ENCODE assay signal across 25 mouse cellular contexts in genomic region chr16:95240688-95241087, GRCm38 (mm10). TPM values are rescaled to one million over a fixed set of nuclear protein-coding genes. Genes with fewer than 3 reads are reported as not detected.
DNase-seq lines count a peak whose midpoint lies in the region; ATAC-seq lines count a peak whose summit lies in the region.
"Had no signal": no experiment of that assay in that cellular context is flagged by ENCODE, and none has a peak within 500 bp of the region (broad histone marks: within the 10 kb centered on the region; RNA-seq: fewer than 3 reads in every experiment).

No protein-coding gene starts in this region.

- intact Hi-C loops in heart, postnatal 10 days (cut with DNase I) = no loop called here

- no peaks in the 10 kb centered on the region for H3K27me3 ChIP-seq in lung, embryonic 15.5 days
- H3K27me3 ChIP-seq in kidney, embryonic 16.5 days (ENCODE audit: insufficient read depth, low read length) = no peaks in the 10 kb centered on the region; the same call in 1 of the 2 replicates
- H3K27me3 ChIP-seq: forebrain, embryonic 13.5 days; hindbrain, embryonic 12.5 days; limb, embryonic 15.5 days; liver, embryonic 15.5 days; midbrain, embryonic 13.5 days had no signal

- no peaks in the 10 kb centered on the region for H3K36me3 ChIP-seq in lung, embryonic 15.5 days
- no peaks in the 10 kb centered on the region for H3K36me3 ChIP-seq in kidney, embryonic 16.5 days (ENCODE audit: insufficient read depth, low read length)
- H3K36me3 ChIP-seq: hindbrain, embryonic 12.5 days; limb, embryonic 15.5 days; liver, embryonic 15.5 days; midbrain, embryonic 13.5 days had no signal

- WGBS in lung, embryonic 15.5 days = 38% methylated on average over 5 of the region's 5 CpGs
- 45% methylated on average over 5 of the region's 5 CpGs for WGBS in kidney, embryonic 16.5 days

- no peaks in the 10 kb centered on the region for H3K9me3 ChIP-seq in lung, embryonic 15.5 days
- no peaks in the 10 kb centered on the region for H3K9me3 ChIP-seq in kidney, embryonic 16.5 days (ENCODE audit: low read length)
- H3K9me3 ChIP-seq: forebrain, embryonic 13.5 days; hindbrain, embryonic 12.5 days; limb, embryonic 15.5 days; liver, embryonic 15.5 days; midbrain, embryonic 13.5 days had no signal

- H3K4me1 ChIP-seq in lung, embryonic 15.5 days = peaks cover 23% of the 10 kb centered on the region; the same call in 1 of the 2 replicates
- H3K4me1 ChIP-seq in kidney, embryonic 16.5 days (ENCODE audit: insufficient read depth, low read length) = peaks cover 13% of the 10 kb centered on the region
- H3K4me1 ChIP-seq: forebrain, embryonic 13.5 days; liver, embryonic 15.5 days; midbrain, embryonic 13.5 days had no signal

- no peak for ATAC-seq in lung, embryonic 15.5 days (ENCODE audit: borderline replicate concordance, extremely low read depth, low FRiP score, low TSS enrichment)
- peak; percentile 66 for ATAC-seq in kidney, embryonic 16.5 days (ENCODE audit: low FRiP score, low TSS enrichment)
- ATAC-seq: forebrain, embryonic 13.5 days; intestine, postnatal 0 days; midbrain, embryonic 13.5 days had no signal

- H3K9ac ChIP-seq in lung, embryonic 15.5 days = no peak overlapping the region
- no peak overlapping the region for H3K9ac ChIP-seq in kidney, embryonic 16.5 days (replicated peaks; ENCODE audit: low read length)
- H3K9ac ChIP-seq: forebrain, embryonic 13.5 days; hindbrain, embryonic 12.5 days; limb, embryonic 15.5 days; liver, embryonic 15.5 days; midbrain, embryonic 13.5 days had no signal

- H3K27ac ChIP-seq in lung, embryonic 15.5 days = peak overlapping the region; percentile 65; the same call in 1 of the 2 replicates
- peak overlapping the region; percentile 22; the same call in 1 of the 2 replicates for H3K27ac ChIP-seq in kidney, embryonic 16.5 days (ENCODE audit: low read length)
- H3K27ac ChIP-seq: forebrain, embryonic 13.5 days; hindbrain, embryonic 12.5 days; liver, embryonic 15.5 days; midbrain, embryonic 13.5 days had no signal

- no peak overlapping the region for H3K4me2 ChIP-seq in lung, embryonic 15.5 days
- H3K4me2 ChIP-seq in kidney, embryonic 16.5 days (replicated peaks; ENCODE audit: low read depth, low read length) = no peak overlapping the region
- H3K4me2 ChIP-seq: forebrain, embryonic 13.5 days; hindbrain, embryonic 12.5 days; limb, embryonic 15.5 days; liver, embryonic 15.5 days; midbrain, embryonic 13.5 days had no signal

- no peak overlapping the region for H3K4me3 ChIP-seq in lung, embryonic 15.5 days
- no peak overlapping the region for H3K4me3 ChIP-seq in kidney, embryonic 16.5 days (ENCODE audit: low read length)
- H3K4me3 ChIP-seq: forebrain, embryonic 13.5 days; hindbrain, embryonic 12.5 days; limb, embryonic 15.5 days; liver, embryonic 15.5 days; midbrain, embryonic 13.5 days had no signal

- peak; percentile 82 for DNase-seq in heart, adult 11 months
- DNase-seq in heart, postnatal 10 days = no peak
- DNase-seq in lung, postnatal 25 days (ENCODE audit: low spot score) = no peak
- DNase-seq in kidney, postnatal 4 days = peak; percentile 26 to 45
- no peak for DNase-seq in retina, postnatal 1 day
- DNase-seq in urinary bladder, postnatal 36 days (ENCODE audit: low spot score in 2 of 2) = no peak
- DNase-seq: adrenal gland, postnatal 36 days; cerebellum, adult 11 months; cerebellum, adult 9-11 months; gastrocnemius, postnatal 36 days; layer of hippocampus, adult 9-11 months; lung, postnatal 14 days; right cerebral cortex, postnatal 14 days; thymus, postnatal 25 days had no signal

RNA-seq across cellular contexts. Expression of gene Kcnj15, which starts 16.7 kb away (rescaled TPM):
- 1 to 10 TPM; 2.3 to 3.6 TPM for total RNA-seq in heart, postnatal 10 days (2021)
- polyA plus RNA-seq in lung, embryonic 15.5 days (2015; fragmentation: Nextera tagmentation; extraction: Ambion mirVana) = 1.8 and 1.9 TPM in 2 replicates
- 4.6 and 5.4 TPM in 2 replicates for polyA plus RNA-seq in kidney, embryonic 16.5 days (2015; fragmentation: Nextera tagmentation; extraction: Ambion mirVana)
- total RNA-seq: common myeloid progenitor, adult 5-6 weeks; monocyte, adult 5-6 weeks; neutrophil, adult 5-6 weeks had no signal

Comparison
In these comparisons a context has a peak if more than half of its experiments do, and no peak if none do; other contexts are left out.
1. DNase-seq: peak in heart, adult 11 months (single experiment) and kidney, postnatal 4 days (2 of 2); none in heart, postnatal 10 days (0 of 2), lung, postnatal 25 days (single experiment), retina, postnatal 1 day (single experiment) and urinary bladder, postnatal 36 days (0 of 2).